In the genomic region with DNA sequence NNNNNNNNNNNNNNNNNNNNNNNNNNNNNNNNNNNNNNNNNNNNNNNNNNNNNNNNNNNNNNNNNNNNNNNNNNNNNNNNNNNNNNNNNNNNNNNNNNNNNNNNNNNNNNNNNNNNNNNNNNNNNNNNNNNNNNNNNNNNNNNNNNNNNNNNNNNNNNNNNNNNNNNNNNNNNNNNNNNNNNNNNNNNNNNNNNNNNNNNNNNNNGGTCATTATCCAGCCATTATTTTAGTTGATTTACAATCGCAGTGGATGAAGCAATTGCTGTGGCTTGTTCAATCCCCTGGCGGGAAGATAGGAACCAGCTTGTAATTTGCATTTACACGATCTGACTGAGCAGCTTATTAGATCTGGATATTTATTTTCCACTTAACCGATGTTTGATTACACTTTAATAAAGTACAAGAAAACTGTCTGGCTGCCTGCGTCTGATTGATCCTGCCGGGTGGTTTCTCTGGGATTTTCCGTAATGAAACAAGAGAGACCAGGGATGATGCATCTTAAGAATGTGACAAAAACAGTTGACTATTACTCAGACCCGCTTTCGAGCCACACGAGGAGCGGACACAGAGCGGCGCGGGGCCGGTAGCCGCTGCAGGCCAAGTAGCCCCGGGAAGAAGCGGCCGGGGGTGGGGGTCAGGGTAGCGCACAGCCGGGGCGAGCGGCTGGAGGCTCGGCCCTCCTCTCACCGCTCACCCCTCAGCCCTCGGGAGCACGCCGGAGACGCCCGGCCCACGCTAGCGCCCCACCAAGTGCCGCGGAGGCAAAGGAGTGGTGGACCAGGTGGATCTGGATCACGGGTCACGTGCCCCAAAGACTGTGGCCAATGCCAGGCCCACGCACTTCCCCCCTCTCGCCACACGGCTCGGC, we compare ENCODE assay signal across 9 mouse cellular contexts. TPM values are rescaled to one million over a fixed set of nuclear protein-coding genes. Genes with fewer than 3 reads are reported as not detected.
A peak's percentile ranks its signal among the peaks of the same experiment; 100 is the strongest.
DNase-seq lines count a peak whose midpoint lies in the region; ATAC-seq lines count a peak whose summit lies in the region.
"Had no signal": no experiment of that assay in that cellular context is flagged by ENCODE, and none has a peak within 500 bp of the region (broad histone marks: within the 10 kb centered on the region; RNA-seq: fewer than 3 reads in every experiment).

No protein-coding gene starts in this region.

- peak; percentile 69 for ATAC-seq in forebrain, embryonic 13.5 days
- ATAC-seq in limb, embryonic 11.5 days (ENCODE audit: insufficient number of reproducible peaks, low FRiP score, low TSS enrichment, low read depth) = no peak

- H3K4me1 ChIP-seq in forebrain, embryonic 13.5 days = peaks cover 50% of the 10 kb centered on the region
- peaks cover 7% of the 10 kb centered on the region; the same call in 1 of the 2 replicates for H3K4me1 ChIP-seq in limb, embryonic 11.5 days (ENCODE audit: control insufficient read depth, insufficient read depth, low read length)

- peak overlapping the region; percentile 9 for H3K9ac ChIP-seq in forebrain, embryonic 13.5 days
- no peak overlapping the region for H3K9ac ChIP-seq in limb, embryonic 11.5 days (ENCODE audit: low read length)

- peak; percentile 12 for DNase-seq in kidney, postnatal 10 days
- no peak for DNase-seq in kidney, adult 11 months
- peak; percentile 72 for DNase-seq in cerebellum, adult 11 months
- DNase-seq in limb, embryonic 11.5 days (ENCODE audit: low spot score) = peak; percentile 53
- DNase-seq in retina, postnatal 1 day = peak; percentile 42
- DNase-seq in frontal cortex, postnatal 25 days (ENCODE audit: low spot score in 2 of 2) = no peak
- DNase-seq in gastrocnemius, postnatal 14 days = no peak

- H3K4me3 ChIP-seq in forebrain, embryonic 13.5 days = peak overlapping the region; percentile 28
- peak overlapping the region; percentile 21; the same call in 1 of the 2 replicates for H3K4me3 ChIP-seq in limb, embryonic 11.5 days (ENCODE audit: low read depth, low read length)

- H3K27me3 ChIP-seq in forebrain, embryonic 13.5 days = peaks cover 94% of the 10 kb centered on the region
- H3K27me3 ChIP-seq in limb, embryonic 11.5 days (ENCODE audit: control insufficient read depth, insufficient read depth, low read length) = peaks cover 66% of the 10 kb centered on the region

- 4% methylated on average over 40 of the region's 40 CpGs for WGBS in forebrain, embryonic 13.5 days
- 1% methylated on average over 40 of the region's 40 CpGs for WGBS in limb, embryonic 11.5 days

- H3K9me3 ChIP-seq in forebrain, embryonic 13.5 days (replicated peaks) = no peaks in the 10 kb centered on the region
- H3K9me3 ChIP-seq in limb, embryonic 11.5 days (ENCODE audit: control insufficient read depth, low read length) = no peaks in the 10 kb centered on the region

- no peaks in the 10 kb centered on the region for H3K36me3 ChIP-seq in forebrain, embryonic 13.5 days (ENCODE audit: poor library complexity, severe bottlenecking)
- H3K36me3 ChIP-seq in limb, embryonic 11.5 days (ENCODE audit: control insufficient read depth, insufficient read depth, low read length) = no peaks in the 10 kb centered on the region

- intact Hi-C loops in gastrocnemius, postnatal 14 days (cut with DNase I; ENCODE audit: low total_unique reads) = no loop called here

- peak overlapping the region; percentile 63 for H3K27ac ChIP-seq in forebrain, embryonic 13.5 days
- H3K27ac ChIP-seq in limb, embryonic 11.5 days (replicated peaks; ENCODE audit: low read depth, low read length) = no peak overlapping the region
- H3K27ac ChIP-seq: macrophage had no signal

- H3K4me2 ChIP-seq in forebrain, embryonic 13.5 days = peak overlapping the region; percentile 62
- peak overlapping the region; percentile 32 for H3K4me2 ChIP-seq in limb, embryonic 11.5 days (ENCODE audit: low read depth, severe bottlenecking)

RNA-seq across cellular contexts. Expression of a gene that starts 48.0 kb away (rescaled TPM):
- not detected in 2 replicates for polyA plus RNA-seq in forebrain, embryonic 13.5 days (2015; fragmentation: Nextera tagmentation; extraction: Ambion mirVana)
- polyA plus RNA-seq in limb, embryonic 11.5 days (2014; fragmentation: Nextera tagmentation; extraction: Ambion mirVana) = not detected in 2 replicates
- not detected for total RNA-seq in gastrocnemius, postnatal 14 days (2021)
- polyA plus RNA-seq: macrophage had no signal

Comparison
In these comparisons a context has a peak if more than half of its experiments do, and no peak if none do; other contexts are left out.
1. DNase-seq: peak in kidney, postnatal 10 days (single experiment), cerebellum, adult 11 months (single experiment), limb, embryonic 11.5 days (single experiment) and retina, postnatal 1 day (single experiment); none in kidney, adult 11 months (single experiment), frontal cortex, postnatal 25 days (0 of 2) and gastrocnemius, postnatal 14 days (single experiment).